Mouse (Mus musculus): Measurements from ENCODE around the gene Mavs. TPM values are rescaled to one million over a fixed set of nuclear protein-coding genes. Genes with fewer than 3 reads are reported as not detected.

Gene Mavs
- 57.1 and 83.3 TPM in 2 replicates for polyA plus RNA-seq (2012; ENCODE audit: insufficient read depth, insufficient read length, missing spikeins)

- Histone ChIP-seq H3K27ac (replicated peaks; ENCODE audit: low read depth, low read length) (peak within 1 kb of the TSS; percentile 62), H3K4me1 (ENCODE audit: control insufficient read depth, insufficient read depth, insufficient read length, low read length) (peaks cover 8% of the 10 kb centered on the region), H3K4me3 (ENCODE audit: insufficient read depth, low read depth, low read length) (peak within 1 kb of the TSS; percentile 79)
Measured at GRCm38 (mm10) chr2:131233307-131234126, at the start of gene Mavs. Gene Mavs (plus strand): TSS chr2:131234063.

DNA sequence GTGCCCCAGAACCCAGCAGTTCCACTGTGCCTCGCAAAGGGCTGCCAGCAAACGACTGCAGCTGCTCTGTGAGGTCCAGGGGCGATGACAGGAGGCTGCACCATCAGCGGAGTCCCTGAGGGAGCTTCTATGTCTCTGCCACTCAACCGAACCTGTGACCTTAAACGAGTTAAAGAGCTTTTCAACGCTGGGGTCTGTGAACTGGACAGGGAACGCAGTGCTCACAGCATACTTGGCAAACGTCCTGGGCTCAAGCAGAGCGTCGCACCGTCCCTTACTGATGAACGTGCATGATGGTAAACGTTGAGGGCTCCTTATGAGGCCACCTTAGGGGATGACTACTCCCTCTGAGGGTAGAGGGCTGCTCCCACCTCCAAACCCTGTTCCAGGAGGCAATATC is 47.5 kb upstream of the Mavs start:
- Histone ChIP-seq H3K27ac (replicated peaks; ENCODE audit: low read depth, low read length) (no peak overlapping the region; the same call in 1 of the 2 replicates), H3K4me1 (ENCODE audit: control insufficient read depth, insufficient read depth, insufficient read length, low read length) (no peaks in the 10 kb centered on the region; the same call in none of the 2 replicates), H3K4me3 (ENCODE audit: insufficient read depth, low read depth, low read length) (peak overlapping the region; percentile 65)

DNA sequence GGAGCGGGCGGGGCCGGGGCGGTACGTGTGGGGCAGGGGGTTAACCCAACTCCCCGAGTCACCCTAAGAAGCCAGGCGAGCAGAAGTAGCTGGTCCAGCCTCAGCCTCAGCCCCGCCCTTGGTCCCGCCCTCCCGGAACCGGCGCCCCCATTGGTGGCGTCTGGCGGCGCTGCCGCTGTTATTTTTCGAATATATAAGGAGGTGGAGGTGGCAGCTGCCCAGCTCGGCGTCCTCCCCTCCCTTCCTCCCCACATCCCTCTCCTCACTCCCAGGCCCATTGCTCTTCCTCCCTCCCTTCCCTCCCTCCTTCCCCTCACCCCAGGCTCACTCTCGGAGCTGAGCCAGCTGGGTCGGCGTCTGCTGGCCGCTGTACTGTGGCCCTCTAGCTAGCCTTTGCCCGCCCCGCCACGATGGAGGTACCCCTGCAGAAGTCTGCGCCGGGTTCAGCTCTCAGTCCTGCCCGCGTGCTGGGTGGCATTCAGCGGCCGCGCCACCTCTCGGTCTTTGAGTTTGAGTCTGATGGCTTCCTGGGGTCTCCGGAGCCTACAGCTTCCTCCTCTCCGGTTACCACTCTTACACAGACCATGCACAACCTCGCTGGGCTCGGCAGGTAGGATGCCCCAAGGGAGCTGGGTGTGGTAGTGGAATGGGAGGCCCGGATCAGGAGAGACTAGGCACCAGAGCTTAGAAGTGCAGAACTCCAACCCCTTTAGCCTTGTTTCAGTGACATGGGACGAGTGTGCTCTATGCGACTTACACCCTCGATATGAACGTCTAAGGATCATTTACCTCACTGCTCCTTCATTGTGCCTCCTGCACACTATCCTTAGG is 46.9 kb upstream of the Mavs start, which contains the start of the genes Cdc25b and Spef1:
TSS of gene Cdc25b (plus strand) at position 179 of the 831 bp plus-strand sequence.
TSS of gene Spef1 (minus strand) at position 512 of the 831 bp plus-strand sequence.
- no peaks in the 10 kb centered on the region; the same call in none of the 2 replicates for H3K4me1 ChIP-seq (ENCODE audit: control insufficient read depth, insufficient read depth, insufficient read length, low read length)
- H3K4me3 ChIP-seq (ENCODE audit: insufficient read depth, low read depth, low read length), result peak within 1 kb of the TSS; percentile 65
- H3K27ac ChIP-seq (replicated peaks; ENCODE audit: low read depth, low read length), result no peak within 1 kb of the TSS; the same call in 1 of the 2 replicates

- H3K4me1 ChIP-seq (ENCODE audit: control insufficient read depth, insufficient read depth, insufficient read length, low read length), result no peaks in the 10 kb centered on the region; the same call in none of the 2 replicates
Measured at GRCm38 (mm10) chr2:131187602-131187922, 46.3 kb upstream of the Mavs start.

DNA sequence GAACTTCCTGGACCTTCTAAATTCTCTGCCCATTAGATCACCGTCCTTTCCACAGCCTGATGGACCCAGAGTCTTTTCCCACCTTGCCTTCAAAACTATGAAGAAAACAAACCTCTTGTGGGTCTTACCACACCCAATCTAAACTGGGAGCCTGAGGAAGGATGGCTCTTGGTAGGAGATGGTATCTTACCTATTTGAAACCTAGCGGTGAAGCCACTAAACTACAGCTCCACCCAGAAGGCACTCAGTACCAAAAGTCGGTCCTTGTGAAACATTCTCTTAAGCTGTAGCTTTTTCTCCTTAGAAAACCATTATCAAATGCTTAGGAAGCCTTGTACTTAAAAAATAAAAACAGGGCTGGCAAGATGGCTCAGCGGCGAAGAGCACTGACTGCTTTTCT is 45.6 kb upstream of the Mavs start:
- H3K4me3 ChIP-seq (ENCODE audit: insufficient read depth, low read depth, low read length), result no peak overlapping the region
- no peak overlapping the region for H3K27ac ChIP-seq (replicated peaks; ENCODE audit: low read depth, low read length)
- H3K4me1 ChIP-seq (ENCODE audit: control insufficient read depth, insufficient read depth, insufficient read length, low read length), result no peaks in the 10 kb centered on the region; the same call in none of the 2 replicates

More at GRCm38 (mm10) chr2:131187602-131187922, 46.3 kb upstream of the Mavs start:
- Histone ChIP-seq H3K4me3 (ENCODE audit: insufficient read depth, low read depth, low read length) (peak overlapping the region; percentile 65), H3K27ac (replicated peaks; ENCODE audit: low read depth, low read length) (no peak overlapping the region)

DNA sequence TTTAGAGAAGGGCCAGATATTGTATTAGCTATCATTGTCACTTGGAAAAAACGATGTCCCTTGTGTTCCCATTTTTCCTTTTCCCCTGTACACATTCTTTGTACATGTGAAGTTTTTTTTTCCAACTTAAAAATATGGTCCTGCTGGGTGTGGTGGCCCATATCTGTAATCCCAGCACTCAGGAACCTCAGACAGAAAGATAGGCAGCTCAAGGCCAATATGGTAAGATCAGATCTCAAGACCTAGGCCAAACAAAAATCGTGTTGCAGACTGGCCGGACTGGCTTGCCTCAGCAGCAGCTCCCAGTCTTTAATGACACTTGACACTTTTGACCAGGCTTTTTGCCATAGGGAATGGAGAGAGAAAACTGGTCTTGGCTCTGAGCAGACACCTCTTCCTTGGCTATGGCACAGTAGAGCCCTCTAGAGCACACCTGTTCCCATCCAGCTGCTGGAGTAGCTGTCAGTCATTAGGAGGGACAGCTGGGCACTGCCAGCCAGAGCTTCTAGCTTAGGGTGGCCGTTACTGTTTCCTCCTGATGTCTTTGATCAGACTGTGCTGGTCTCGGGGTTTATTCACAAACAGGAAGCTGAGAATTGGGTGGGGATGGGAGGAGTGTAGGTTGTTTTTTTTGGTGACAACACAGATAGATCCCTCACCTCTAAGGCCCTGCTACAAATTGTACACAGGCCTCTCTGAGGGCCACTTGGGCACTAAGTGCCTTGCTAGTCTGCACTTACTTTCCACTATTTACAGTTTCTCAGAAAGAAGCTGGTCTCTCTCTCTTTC is 44.1 kb upstream of the Mavs start:
- no peak overlapping the region for H3K4me3 ChIP-seq (ENCODE audit: insufficient read depth, low read depth, low read length)
- H3K4me1 ChIP-seq (ENCODE audit: control insufficient read depth, insufficient read depth, insufficient read length, low read length), result no peaks in the 10 kb centered on the region; the same call in none of the 2 replicates
- no peak overlapping the region for H3K27ac ChIP-seq (replicated peaks; ENCODE audit: low read depth, low read length)

DNA sequence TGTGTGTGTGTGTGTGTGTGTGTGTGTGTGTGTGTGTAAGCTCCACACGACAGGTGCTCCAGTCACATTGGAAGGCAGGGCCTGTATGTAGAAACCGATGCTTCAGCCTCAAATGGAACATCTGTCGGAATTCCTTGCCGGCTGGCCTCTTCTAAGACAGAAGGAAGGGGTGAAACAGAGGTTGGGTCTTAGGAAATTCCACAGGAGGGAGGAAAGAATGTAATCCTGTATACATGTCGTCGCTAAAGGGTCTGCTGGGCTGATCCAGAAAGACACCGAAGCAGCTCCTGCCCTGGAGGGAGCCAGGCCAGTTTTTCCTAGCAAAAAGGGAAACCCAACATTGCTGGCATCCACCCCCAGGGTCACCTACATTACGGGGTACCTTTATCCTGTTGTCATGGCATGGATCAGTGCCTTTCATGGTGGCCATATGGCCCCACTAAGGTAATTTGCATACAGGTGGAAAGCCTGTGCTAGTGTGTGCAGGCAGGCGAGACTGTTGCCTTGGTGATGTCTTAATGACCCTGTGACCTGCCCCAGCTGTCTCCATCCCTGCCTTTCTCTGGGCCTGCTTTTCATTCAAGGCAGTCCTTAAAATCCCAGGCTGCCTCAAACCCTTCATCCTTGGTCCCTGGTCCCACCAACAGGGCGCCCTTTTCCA is 43.4 kb upstream of the Mavs start:
- H3K4me1 ChIP-seq (ENCODE audit: control insufficient read depth, insufficient read depth, insufficient read length, low read length), result no peaks in the 10 kb centered on the region; the same call in none of the 2 replicates
- H3K4me3 ChIP-seq (ENCODE audit: insufficient read depth, low read depth, low read length), result no peak overlapping the region
- H3K27ac ChIP-seq (replicated peaks; ENCODE audit: low read depth, low read length), result no peak overlapping the region

DNA sequence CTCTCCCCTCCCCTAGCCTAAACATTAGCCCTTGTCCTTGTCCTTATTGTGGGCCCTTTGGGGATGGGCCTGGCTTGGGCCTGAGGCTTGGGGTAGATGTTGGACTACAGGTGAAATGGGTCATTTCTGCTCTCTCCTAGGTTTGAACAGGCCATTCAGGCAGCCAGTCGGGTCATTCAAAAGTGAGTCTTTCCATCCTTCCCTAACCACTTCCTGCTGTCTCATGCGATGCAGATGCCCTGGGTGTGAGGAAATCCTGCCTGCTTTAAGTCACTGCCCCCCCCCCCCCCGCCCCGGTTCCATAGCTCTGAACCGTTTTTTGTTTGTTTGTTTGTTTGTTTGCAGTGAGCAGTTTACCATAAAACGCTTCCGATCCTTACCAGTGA is 42.9 kb upstream of the Mavs start:
- no peak overlapping the region for H3K4me3 ChIP-seq (ENCODE audit: insufficient read depth, low read depth, low read length)
- H3K4me1 ChIP-seq (ENCODE audit: control insufficient read depth, insufficient read depth, insufficient read length, low read length), result no peaks in the 10 kb centered on the region; the same call in 1 of the 2 replicates
- no peak overlapping the region for H3K27ac ChIP-seq (replicated peaks; ENCODE audit: low read depth, low read length)

GRCm38 (mm10) chr2:131196606-131197316 is 37.1 kb upstream of the Mavs start:
- H3K4me1 ChIP-seq (ENCODE audit: control insufficient read depth, insufficient read depth, insufficient read length, low read length), result peaks cover 2% of the 10 kb centered on the region; the same call in 1 of the 2 replicates
- no peak overlapping the region for H3K27ac ChIP-seq (replicated peaks; ENCODE audit: low read depth, low read length)
- H3K4me3 ChIP-seq (ENCODE audit: insufficient read depth, low read depth, low read length), result no peak overlapping the region

- H3K4me3 ChIP-seq (ENCODE audit: insufficient read depth, low read depth, low read length), result no peak overlapping the region
- H3K27ac ChIP-seq (replicated peaks; ENCODE audit: low read depth, low read length), result 0 out of 2 replicates have a peak overlapping the region, but pooled peaks have one; percentile 1
- peaks cover 15% of the 10 kb centered on the region for H3K4me1 ChIP-seq (ENCODE audit: control insufficient read depth, insufficient read depth, insufficient read length, low read length)
Measured at GRCm38 (mm10) chr2:131200710-131201109, 33.2 kb upstream of the Mavs start.

DNA sequence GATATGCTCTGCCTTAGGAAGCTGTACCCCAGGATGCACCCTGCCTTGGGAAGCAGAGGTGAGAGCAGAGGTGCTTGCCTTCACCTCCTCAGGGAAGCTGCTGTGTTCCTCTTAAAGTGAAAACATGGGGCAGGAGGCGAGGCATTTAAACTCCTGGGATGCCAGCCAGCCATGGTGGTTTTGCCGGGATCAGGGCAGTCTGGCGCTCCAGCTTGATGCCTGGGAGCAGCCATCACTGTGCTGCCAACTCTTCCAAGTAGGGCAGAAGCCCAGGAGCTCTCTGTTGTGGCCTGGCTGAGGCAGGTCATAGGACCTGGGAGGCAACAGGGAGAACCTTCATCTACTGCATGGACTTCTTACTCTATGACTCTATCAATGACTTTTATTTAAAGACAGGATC is 32.6 kb upstream of the Mavs start:
- H3K4me3 ChIP-seq (ENCODE audit: insufficient read depth, low read depth, low read length), result no peak overlapping the region
- peaks cover 15% of the 10 kb centered on the region for H3K4me1 ChIP-seq (ENCODE audit: control insufficient read depth, insufficient read depth, insufficient read length, low read length)
- peak overlapping the region; percentile 81 for H3K27ac ChIP-seq (replicated peaks; ENCODE audit: low read depth, low read length)

- Histone ChIP-seq H3K4me3 (ENCODE audit: insufficient read depth, low read depth, low read length) (no peak overlapping the region), H3K4me1 (ENCODE audit: control insufficient read depth, insufficient read depth, insufficient read length, low read length) (peaks cover 15% of the 10 kb centered on the region), H3K27ac (replicated peaks; ENCODE audit: low read depth, low read length) (peak overlapping the region; percentile 90)
Measured at GRCm38 (mm10) chr2:131203816-131204409, 29.9 kb upstream of the Mavs start.

DNA sequence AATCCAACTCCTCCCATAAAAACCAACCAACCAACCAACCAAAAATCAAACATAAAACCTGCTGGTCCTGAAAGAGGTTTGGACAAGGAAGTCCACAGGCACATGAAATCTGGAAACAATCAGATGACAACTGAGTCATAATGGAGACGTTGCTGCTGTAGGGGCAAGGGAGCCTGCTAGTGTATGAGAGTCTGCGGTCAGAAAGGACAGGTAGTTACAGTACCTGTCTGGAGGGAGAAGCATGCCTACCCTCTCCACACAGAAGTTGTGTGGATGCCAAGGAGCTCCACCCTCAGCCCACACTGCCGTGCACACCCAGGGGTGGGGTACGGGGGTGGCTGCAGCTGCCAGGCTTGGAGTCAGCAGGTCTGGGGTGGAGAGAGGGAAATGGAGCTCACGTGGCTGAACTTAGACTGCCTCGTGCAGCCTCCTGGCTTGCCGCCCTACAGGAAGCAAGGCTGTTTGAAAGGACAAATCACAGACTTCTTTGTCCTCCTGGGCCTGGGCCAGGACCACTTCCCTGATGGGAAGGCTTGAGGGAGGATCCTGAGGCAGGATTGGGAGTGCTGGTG is 29.4 kb upstream of the Mavs start:
- peak overlapping the region; percentile 92 for H3K27ac ChIP-seq (replicated peaks; ENCODE audit: low read depth, low read length)
- H3K4me1 ChIP-seq (ENCODE audit: control insufficient read depth, insufficient read depth, insufficient read length, low read length), result peaks cover 18% of the 10 kb centered on the region
- peak overlapping the region; percentile 28 for H3K4me3 ChIP-seq (ENCODE audit: insufficient read depth, low read depth, low read length)
